Mouse (Mus musculus) fat pad, adult 2 months (tissue): ENCODE results near the gene Hcst.

Experiments used
- DNase-seq: peaks from one replicate; pipeline ENCODE4 v3.0.0-alpha.2; 2011; ENCODE audit warnings: low read depth, low spot score; ENCODE audit errors: extremely low read depth

The Hcst gene

DNA sequence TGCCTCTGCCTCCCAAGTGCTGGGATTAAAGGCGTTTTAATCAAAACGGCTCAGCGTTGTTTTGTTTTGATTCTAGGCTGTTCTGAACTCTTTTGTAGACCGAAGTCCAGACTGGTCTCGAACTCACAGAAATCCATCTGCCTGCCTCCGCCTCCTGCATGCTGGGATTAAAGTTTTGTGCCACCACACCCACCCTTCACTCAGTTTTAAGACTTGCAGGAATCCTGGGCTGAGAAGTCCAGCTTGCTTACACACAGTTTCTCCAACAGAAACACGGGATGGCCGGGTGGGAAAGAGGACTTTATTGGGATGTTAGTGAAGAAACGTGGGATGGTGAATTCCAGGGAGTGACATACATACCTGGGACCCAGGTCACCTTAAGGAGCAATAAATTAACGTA is 15.0 kb upstream of the Hcst start:
- DNase-seq: no peak

DNA sequence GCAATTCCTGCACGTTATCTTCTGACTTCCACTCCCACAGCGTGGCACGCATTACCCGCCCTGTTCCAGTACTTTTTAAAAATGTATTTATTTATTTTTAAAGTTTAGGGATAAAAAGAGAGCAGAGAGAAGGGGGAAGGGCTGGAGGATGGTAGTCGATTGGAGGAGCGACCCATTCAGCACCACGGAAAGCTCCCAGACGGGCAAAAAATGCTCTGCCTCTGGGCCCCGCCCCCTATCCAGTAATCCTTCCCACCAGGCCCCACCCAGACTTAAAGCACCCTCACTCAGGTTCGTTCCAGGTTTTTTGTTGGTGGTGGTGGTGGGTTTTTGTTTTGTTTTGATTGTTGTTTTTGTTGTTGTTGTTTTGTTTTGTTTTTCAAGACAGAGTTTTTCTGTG is 14.6 kb upstream of the Hcst start:
- DNase-seq: no peak

DNA sequence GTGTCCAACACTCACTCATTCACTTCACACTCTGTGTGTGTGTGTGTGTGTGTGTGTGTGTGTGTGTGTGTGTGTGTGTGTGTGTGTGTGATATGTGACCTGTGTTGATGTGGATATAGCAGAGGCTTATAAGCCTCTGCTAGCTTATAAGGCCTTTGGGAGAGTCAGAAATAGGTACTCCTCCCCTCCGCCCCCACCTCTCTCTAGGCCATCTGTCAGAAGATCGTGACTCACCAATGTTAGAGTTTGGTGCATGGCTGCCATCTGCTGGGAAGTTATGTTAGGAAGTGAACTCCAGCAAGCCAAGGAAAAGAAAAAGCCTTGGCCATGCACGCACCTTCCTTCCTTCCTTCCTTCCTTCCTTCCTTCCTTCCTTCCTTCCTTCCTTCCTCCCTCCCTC is 12.1 kb upstream of the Hcst start:
- no peak for DNase-seq

DNA sequence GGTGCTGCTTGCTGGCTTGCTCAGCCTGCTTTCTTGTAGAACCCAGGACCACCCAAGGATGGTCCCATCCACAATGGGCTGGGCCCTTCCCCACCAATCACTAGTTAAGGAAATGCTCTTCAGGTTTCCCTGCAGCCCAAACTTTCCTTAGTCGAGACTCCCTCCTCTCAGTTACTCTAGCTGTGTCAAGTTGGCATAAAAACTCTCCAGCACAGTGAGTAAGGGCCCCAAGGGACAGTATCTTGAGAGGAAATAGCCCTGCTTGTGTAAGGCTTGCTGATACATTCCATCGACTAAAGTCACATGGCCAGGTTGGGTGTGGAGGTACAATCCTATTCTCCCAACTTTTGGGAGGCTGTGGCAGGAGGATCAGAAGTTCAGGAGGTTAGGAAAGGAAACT is 10.5 kb upstream of the Hcst start:
- no peak for DNase-seq

DNA sequence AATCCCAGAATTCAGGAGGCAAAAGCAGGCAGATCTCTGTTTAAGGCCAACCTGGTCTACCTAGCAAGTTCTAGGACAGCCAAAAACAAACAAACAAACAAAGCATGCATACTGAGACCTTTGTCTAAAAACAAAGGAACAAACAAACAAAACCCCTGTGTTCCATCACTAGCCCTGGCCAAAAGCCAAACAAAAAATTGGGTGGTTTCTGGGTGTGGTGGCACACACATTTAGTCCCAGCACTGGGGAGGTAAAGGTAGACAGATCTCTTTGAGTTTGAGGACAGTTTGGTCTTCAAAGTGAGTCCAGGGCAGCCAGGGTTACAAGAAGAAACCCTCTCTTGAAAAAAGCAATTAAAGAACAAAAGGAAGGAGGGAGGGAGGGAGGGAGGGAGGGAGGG is 9.7 kb upstream of the Hcst start:
- no peak for DNase-seq

DNA sequence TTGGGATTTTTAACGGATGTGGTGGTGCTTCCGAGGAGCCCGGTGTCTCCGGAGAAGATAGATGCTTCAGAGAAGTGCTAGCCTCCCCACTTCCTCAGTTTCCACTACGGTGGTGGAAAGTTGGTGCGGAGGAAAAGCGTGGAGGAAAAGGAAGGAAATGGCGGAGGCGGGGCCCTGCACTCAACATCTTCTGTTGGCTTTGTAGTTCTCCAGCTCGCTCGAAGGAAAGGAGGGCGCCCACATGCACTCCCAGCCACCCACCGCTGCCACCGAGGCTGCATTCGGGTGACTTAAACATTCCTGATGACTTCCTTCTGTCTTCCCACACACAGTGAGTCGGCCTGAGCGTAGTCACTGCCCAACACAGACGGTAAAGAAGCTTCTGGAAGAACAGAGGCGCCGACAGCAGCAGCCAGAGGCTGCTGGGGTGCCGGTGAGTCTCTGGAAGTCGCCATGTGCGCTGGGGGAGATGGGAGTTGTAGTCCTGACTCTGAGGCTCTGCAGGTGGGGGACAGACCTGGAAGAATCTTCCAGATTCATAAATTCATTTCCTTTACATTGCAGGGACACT is 3.5 kb upstream of the Hcst start:
- no peak for DNase-seq

DNA sequence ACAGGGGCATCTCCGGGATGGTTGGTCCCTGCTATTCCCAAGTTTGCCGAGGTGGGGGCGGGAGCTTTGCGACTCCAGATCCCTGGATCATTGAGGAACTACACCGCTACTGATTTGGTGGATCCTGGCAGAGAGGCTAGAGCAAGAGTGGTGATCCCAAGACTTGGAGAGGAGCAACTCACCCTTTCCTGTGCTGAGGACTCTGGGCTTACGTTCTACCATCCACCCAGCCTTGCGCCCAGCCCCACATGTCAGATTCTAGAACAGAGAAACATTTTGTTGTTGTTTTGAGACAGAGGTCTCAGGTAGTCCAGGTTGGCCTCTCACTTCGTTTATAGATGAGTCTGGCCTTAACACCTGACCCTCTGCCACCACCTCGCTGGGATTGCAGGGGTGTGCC is 2.9 kb upstream of the Hcst start:
- DNase-seq: no peak

DNA sequence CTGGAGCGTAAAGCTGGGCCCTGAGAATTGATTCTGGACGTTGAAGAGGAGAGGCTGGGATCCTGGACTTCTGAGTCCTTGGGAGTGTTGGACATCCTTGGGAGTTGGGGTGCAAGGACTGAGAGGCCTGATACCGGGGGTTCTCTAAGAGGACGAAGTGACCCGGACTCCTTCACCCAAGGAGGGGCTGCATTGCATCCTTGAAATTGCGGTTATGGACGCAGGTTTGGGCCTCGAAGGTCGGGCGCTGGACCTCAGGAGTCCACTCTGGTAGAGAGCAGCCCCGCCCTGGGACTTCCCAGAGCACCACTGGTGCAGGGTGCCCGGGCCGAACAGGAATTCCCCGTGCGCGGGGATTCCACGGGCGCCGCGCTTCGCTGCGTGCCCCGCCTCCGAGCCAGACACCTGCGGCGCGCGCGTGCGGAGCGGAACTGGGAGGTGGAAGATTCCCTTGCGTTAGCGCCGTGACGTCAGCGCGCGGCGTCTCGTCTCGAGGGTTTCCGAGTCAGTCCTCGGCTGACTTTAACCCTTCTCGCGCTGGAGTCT is 2.3 kb upstream of the Hcst start:
- no peak for DNase-seq

DNA sequence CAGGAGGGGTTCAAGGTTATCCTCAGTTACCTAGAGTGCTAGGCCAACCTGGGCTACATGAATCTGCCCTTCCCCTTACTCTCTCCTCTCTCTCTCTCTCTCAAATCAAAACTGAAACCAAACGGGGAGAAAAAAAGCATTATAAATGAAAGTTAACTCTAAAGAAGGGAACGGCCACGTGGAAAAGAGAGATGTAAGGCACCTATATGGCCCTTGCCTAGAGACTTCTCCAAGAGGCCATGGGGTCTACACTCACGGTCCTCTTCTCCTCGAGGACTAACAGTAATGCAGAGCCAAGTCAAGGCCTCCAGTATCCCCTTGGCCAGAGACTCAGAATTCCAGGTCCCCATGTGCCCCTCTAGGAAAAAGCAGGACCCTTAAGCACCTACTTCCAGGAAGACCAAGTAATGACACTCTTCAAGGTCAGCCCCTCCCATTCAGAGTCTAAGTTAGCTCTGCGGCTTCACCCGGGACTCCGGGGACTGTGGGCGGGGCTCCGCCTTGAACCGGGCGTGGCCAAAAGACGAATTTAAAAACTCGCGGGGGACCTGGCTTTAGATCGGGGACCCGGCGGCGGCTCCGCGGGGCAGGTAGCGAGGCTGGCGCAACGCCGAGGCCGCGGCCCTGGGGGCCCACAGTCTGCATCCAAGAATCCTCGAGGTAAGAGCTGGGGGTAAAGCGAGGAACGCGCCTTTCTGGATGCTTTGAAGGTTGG is 1.7 kb upstream of the Hcst start, which contains the start of gene Nfkbid:
TSS of gene Nfkbid (plus strand) at position 558 of the 715 bp plus-strand sequence.
- no peak for DNase-seq

DNA sequence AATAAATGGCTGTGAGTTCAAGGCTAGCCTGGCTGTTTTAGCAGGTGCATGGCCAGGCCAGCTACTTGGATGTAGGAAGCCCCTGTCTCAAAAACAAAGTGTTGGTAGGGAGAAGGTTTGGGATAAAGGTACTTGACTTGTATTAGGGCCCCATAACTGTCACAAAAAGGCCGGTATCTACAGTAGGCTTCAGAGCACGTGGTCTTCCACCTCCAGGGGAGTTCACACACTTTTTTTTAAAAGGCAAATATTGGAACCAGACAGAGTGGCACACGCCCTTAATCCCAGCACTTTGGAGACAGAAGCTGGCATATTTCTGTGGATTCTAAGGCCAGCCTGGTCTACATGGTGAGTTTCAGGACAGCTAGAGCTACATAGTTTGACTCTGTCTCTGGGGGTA is 1.0 kb upstream of the Hcst start:
- no peak for DNase-seq

DNA sequence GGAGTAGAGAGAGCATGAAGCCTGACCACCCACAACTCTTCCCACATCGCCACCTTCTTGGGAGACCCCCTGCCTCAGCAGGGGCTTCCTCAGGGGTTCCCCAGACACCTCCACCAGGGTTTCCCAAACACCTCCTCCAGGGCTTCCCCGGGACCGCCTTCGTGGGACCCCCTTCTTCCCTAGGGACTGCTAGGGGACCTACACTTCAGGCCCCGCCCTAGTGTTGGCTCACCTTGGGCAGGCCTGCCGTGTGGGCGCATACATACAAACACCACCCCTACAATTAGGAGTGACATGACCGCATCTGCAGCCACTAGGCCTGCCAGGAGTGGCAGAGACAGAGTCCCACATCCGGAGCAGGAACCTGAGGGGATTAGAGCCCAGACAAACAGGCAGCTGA is 1.8 kb downstream of the Hcst start:
- DNase-seq: no peak

DNA sequence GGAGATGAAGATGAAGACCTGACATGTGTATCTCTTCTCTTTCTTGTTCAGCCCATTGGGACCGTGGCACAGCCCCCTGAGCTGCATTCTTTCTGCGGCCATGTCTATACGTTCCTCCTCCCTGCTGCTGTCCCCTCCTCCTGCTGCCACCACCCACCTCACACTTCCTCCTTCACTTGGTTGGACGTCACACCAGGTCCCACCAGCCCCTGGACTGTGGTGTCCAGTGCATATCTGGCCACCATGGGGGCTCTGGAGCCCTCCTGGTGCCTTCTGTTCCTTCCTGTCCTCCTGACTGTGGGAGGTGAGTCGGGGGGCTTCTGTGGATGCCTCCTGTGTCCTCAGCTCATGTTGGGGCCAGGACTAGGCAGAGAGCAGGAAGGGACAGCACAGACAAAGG is 6.1 kb downstream of the Hcst start, which contains the start of gene Tyrobp:
TSS of gene Tyrobp (plus strand) at position 165 of the 400 bp plus-strand sequence.
- DNase-seq: no peak

DNA sequence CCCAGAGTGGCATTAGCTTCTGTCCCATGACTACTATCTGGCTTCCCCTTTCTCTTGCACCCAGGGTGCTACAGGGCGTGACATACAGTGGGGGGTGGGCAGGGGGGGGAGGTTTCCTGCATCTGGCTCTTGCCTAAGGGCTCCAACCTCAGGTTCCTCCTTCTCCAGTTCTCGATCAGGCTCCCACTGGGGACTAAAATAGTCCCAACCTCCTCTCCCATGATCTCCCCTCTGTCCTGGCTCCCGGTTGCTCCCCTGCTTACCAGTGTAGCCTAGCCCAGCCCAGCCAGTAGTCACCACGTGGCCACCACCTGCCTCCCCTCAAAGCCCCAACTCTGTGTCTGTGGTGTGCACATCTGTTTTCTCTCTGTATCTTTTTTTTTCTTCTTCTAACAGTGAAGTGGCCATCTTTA is 6.9 kb downstream of the Hcst start:
- no peak for DNase-seq

DNA sequence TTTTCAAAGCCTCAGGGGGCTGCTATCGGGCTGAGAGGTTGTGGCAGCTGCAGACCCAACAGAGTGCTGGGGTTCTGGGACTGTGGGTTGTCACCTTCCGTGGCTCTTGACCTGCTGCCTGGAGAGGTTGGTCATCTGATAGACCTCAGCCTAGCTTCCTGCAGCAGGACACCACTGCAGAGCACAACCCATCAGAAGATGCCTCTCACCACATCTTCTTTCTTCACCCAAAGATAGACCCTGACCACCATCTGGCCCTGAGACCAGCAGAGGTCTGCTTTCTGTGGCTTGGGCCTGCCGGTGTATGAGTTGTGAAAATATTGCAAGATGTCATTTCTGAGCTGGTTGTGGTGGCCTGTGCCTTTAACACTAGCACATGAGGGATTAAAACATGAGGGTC is 8.6 kb downstream of the Hcst start:
- no peak for DNase-seq

DNA sequence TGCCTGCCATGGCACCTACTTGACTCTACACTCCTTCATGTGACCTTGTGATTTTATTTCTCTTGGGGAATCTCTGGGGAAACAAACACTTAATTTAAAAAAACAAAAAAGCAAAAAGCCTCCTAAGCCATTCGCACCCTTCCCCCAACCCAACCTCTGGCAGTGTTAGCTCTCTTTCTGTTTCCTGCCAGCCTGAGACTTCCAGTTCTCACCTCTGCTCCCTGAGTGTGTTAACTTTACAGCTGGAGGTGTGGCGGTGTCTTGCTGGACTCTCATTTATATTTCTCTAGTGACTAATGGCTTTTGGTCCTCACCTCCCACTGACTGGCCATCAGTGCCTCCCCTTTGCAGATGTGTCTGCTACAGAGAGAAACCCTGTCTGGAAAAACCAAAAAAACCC is 9.9 kb downstream of the Hcst start:
- DNase-seq: no peak

DNA sequence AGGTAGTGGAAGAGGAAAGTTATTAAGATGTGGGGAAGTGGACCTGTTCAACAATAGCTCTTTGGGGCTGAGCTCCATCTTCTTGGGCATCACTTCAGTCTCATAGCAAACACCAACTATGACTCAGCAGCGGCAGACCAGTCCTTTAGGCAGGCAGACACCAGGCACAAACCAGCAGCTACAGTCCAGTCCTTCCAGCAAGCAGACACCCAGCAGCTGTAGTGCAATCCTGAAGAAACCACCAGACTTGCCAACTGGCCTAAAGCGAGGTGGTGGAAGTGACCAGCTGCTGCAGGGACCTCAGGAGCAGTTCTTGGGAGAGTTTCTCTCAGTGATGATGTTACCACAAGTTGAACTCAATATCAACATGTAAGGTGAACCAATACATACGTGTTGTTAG is 11.0 kb downstream of the Hcst start:
- no peak for DNase-seq

DNA sequence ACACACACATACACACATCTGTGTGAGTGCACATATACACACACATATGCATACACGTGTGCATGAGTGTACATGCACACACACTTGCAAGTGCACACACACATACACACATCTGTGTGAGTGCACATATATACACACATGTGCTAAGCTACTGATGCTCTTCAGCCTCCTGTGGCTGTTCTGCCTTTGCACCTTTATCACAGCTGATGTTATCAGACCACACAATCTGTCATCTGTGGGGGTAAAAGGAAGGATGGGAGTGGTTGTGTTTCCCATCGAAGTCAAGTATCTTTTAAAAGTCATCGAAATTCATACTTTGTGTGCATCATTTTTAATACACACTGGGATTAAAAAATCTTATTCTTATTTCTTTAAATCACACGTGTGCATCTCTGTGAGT is 17.3 kb downstream of the Hcst start:
- no peak for DNase-seq

DNA sequence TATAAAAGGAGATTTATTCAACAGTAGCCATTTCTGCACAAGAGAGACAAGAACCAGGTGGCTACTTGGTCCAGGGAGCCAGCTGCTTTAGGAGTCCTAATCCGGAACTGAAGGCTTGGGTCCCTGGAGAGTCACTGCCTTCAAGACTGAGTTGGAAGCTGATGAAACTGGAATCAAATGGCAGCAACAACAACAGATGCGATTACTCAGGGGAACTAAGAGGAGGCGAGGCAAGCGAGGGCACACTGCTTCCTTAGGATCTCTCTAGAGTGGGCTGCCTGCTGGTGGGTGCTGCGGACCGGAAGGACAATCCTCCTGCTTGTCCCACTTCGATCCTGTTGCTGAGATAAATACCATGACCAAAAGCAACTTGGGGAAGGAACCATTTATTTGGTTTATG is 20.0 kb downstream of the Hcst start:
- no peak for DNase-seq

DNA sequence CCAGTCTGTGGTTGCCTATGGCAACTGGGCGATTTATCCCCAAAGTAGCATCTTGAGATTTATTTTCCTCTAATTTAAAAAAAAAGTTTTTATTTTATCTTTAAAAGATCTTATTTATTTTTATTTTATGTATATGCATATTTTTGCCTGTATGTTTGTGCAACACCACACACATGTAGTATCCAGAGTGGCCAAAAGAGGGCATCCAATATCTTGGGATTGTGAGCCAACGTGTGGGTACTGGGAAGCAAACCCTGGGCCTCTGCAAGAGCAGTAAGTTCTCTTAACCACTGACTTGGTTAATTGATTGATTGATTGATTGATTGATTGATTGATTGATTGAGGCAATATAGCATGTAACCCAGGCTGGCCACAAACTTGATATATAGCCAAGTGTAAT is 24.8 kb downstream of the Hcst start:
- no peak for DNase-seq

DNA sequence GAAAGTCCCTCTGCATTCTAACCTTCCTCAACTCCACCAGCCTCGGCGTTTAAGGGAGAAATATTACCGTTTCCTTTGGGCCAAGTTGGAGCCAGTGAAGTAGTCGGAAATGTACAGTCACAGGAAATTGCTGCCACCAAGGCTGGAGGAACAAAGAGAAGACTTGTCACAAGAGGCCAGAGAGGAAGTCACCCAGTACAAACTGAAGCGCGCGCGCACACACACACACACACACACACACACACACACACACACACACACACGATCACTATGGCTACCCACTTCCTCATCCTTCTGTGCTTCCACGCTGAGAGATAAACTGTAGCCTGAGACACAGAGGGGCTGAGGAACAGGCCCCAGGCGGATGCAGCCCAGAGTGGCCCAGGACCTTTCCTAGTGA is 25.3 kb downstream of the Hcst start:
- no peak for DNase-seq

DNA sequence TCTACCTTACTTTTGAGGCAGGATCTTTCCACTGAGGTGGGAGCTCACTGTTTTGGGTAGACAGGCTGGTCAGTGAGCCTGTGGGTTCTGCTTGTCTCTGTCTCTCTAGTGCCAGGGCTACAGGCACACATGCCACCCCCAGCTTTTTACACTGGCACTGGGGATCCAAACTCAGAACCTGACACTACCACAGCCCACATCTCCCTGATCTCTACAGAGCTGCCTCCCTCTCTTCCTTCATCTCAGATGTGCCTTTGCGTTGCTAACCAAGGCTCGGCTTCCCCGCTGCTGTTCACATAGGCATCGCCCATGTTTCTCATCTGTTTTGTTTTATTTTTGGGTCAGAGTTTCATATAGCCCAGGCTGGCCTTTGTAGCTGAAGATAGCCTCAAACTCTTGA is 26.0 kb downstream of the Hcst start:
- no peak for DNase-seq

DNA sequence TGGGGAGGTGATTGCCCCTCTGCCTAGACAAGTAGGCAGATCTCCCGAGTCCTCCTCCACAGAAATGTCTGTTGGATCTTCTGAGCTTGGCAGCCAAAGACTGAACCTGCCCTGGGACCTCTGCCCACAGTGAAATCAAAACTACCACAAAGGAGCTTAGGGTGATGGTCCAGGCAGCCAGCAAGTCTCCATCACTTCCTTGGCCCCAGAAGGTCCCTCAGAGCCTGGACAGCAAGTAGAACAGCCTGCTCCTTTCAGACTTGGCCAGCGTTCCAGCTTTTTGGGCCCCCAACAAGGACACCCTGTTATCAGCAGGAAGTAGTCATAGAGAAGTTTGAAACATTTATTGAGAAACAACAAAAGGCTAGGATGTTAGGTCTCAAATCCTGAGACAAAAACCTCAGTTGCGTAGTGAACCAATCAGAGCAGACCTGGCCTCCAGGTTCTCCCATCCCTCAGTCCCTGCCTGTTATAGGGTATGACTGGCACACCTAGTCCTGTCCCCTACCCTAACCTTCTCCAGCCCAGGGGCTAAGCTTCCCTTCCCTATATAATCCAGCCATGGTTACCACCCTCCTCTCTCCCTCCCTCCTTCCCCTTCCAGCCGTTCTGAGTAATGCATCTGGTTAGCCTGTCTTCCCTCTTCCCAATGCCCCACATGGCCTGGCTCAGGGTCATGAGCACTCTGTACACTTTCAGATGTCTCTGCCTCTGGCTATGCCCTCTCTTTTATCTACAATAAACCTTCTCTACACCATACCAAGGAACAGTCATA is 26.7 kb downstream of the Hcst start:
- DNase-seq: no peak
